Mouse (Mus musculus) neural tube, embryonic 14.5 days (tissue): ENCODE results near the gene Zbtb40. TPM values are rescaled to one million over a fixed set of nuclear protein-coding genes. Genes with fewer than 3 reads are reported as not detected.

Source experiments
- ATAC-seq: fragments of 200-750 bp; cut with Nextera tagmentation; 2 replicates; pipeline ENCODE4 v1.8.0; 2017; ENCODE audit warnings: low read depth, mild to moderate bottlenecking, moderate TSS enrichment, moderate library complexity
- H3K27ac ChIP-seq: fragments of 300-500 bp; sonication (generic); 2 replicates; pipeline ENCODE4 v1.5.1; 2014; ENCODE audit warnings: low read depth, mild to moderate bottlenecking, control low read depth, low read length, moderate library complexity, mixed read lengths
- H3K27me3 ChIP-seq: fragments of 300-500 bp; sonication (generic); 2 replicates; pipeline ENCODE4 v1.6.1; 2014; ENCODE audit warnings: low read length; ENCODE audit not compliant: control insufficient read depth, insufficient read depth
- H3K36me3 ChIP-seq: fragments of 300-500 bp; sonication (generic); 2 replicates; pipeline ENCODE4 v1.6.1; 2014; ENCODE audit warnings: low read length, mixed read lengths; ENCODE audit not compliant: control insufficient read depth, insufficient read depth
- H3K4me1 ChIP-seq: fragments of 300-500 bp; sonication (generic); 2 replicates; pipeline ENCODE4 v1.6.1; 2014; ENCODE audit warnings: low read length; ENCODE audit not compliant: control insufficient read depth, insufficient read depth
- H3K4me2 ChIP-seq: fragments of 300-500 bp; sonication (generic); 2 replicates; pipeline ENCODE4 v1.6.1; 2014; ENCODE audit warnings: mild to moderate bottlenecking, low read depth, low read length, control low read depth
- H3K4me3 ChIP-seq: fragments of 300-500 bp; sonication (generic); 2 replicates; pipeline ENCODE4 v1.5.1; 2014; ENCODE audit warnings: low read depth, low read length, control low read depth, mixed read lengths
- H3K9ac ChIP-seq: fragments of 300-500 bp; sonication (generic); replicated peaks from 2 replicates; pipeline ENCODE4 v1.6.1; 2014; ENCODE audit warnings: low read depth, mild to moderate bottlenecking, control low read depth, low read length, mixed read lengths
- H3K9me3 ChIP-seq: fragments of 300-500 bp; sonication (generic); 2 replicates; pipeline ENCODE4 v1.6.1; 2016; ENCODE audit warnings: low read length; ENCODE audit not compliant: control insufficient read depth
- WGBS: fragments of 180-500 bp; shearing (Covaris S2); extraction: QIAGEN DNeasy Blood & Tissue Kit; methylation state at CpG from one replicate; pipeline ENCODE4 v1.1.7; 2014; 5-methylcytosine and 5-hydroxymethylcytosine counted together
- polyA plus RNA-seq: library from polyadenylated mRNA; unstranded; fragments of >200 nt; fragmentation: Nextera tagmentation; extraction: Ambion mirVana; gene quantifications from 2 replicates; pipeline ENCODE4 v1.2.1, GENCODE M21; 2014

The Zbtb40 gene
- polyA plus RNA-seq, 1 experiment from 2014 or later: 4.7 TPM

GRCm38 (mm10) chr4:136970939-136971338, 77.7 kb downstream of the Zbtb40 start:
- 2% methylated on average over 6 of the region's 6 CpGs for WGBS

GRCm38 (mm10) chr4:136969503-136970276, 78.9 kb downstream of the Zbtb40 start:
- 44% methylated on average over 15 of the region's 16 CpGs for WGBS
- no peaks in the 10 kb centered on the region for H3K9me3 ChIP-seq
- peaks cover 14% of the 10 kb centered on the region; the same call in 1 of the 2 replicates for H3K4me1 ChIP-seq
- no peak overlapping the region for H3K27ac ChIP-seq
- no peak for ATAC-seq
- no peak overlapping the region for H3K4me2 ChIP-seq
- H3K9ac ChIP-seq: no peak overlapping the region
- H3K36me3 ChIP-seq: no peaks in the 10 kb centered on the region
- H3K27me3 ChIP-seq: peaks cover 5% of the 10 kb centered on the region; the same call in 1 of the 2 replicates
- no peak overlapping the region for H3K4me3 ChIP-seq

More at GRCm38 (mm10) chr4:136970939-136971338, 77.7 kb downstream of the Zbtb40 start:
- H3K36me3 ChIP-seq: no peaks in the 10 kb centered on the region
- H3K9ac ChIP-seq: no peak overlapping the region
- ATAC-seq: no peak
- H3K4me3 ChIP-seq: no peak overlapping the region
- no peak overlapping the region for H3K4me2 ChIP-seq
- no peaks in the 10 kb centered on the region for H3K9me3 ChIP-seq
- 0 out of 2 replicates have a peak, but pooled peaks cover 8% of the 10 kb centered on the region for H3K4me1 ChIP-seq
- H3K27ac ChIP-seq: no peak overlapping the region
- H3K27me3 ChIP-seq: peaks cover 5% of the 10 kb centered on the region; the same call in 1 of the 2 replicates

GRCm38 (mm10) chr4:136969096-136969495, 79.5 kb downstream of the Zbtb40 start:
- no peak overlapping the region for H3K27ac ChIP-seq
- no peak overlapping the region for H3K4me3 ChIP-seq
- peaks cover 5% of the 10 kb centered on the region; the same call in 1 of the 2 replicates for H3K27me3 ChIP-seq
- no peak overlapping the region for H3K4me2 ChIP-seq
- H3K36me3 ChIP-seq: no peaks in the 10 kb centered on the region
- peaks cover 14% of the 10 kb centered on the region; the same call in 1 of the 2 replicates for H3K4me1 ChIP-seq
- no peaks in the 10 kb centered on the region for H3K9me3 ChIP-seq
- no peak for ATAC-seq
- WGBS: 60% methylated on average over 8 of the region's 8 CpGs
- H3K9ac ChIP-seq: no peak overlapping the region

GRCm38 (mm10) chr4:136967511-136967910, 81.1 kb downstream of the Zbtb40 start:
- Histone ChIP-seq H3K4me2 (no peak overlapping the region), H3K4me3 (no peak overlapping the region), H3K4me1 (peaks cover 14% of the 10 kb centered on the region; the same call in 1 of the 2 replicates), H3K27ac (no peak overlapping the region), H3K36me3 (no peaks in the 10 kb centered on the region), H3K9ac (no peak overlapping the region), H3K27me3 (peaks cover 4% of the 10 kb centered on the region; the same call in 1 of the 2 replicates), H3K9me3 (no peaks in the 10 kb centered on the region)
- no peak for ATAC-seq
- 18% methylated on average over 9 of the region's 9 CpGs for WGBS

- WGBS: 33% methylated on average over 16 of the region's 16 CpGs
- Histone ChIP-seq H3K27me3 (peaks cover 3% of the 10 kb centered on the region; the same call in 1 of the 2 replicates), H3K4me2 (no peak overlapping the region), H3K4me1 (peaks cover 14% of the 10 kb centered on the region; the same call in 1 of the 2 replicates), H3K36me3 (no peaks in the 10 kb centered on the region), H3K9me3 (no peaks in the 10 kb centered on the region), H3K4me3 (no peak overlapping the region), H3K27ac (no peak overlapping the region), H3K9ac (no peak overlapping the region)
- ATAC-seq: no peak
These were observed 81.9 kb downstream of the Zbtb40 start for GRCm38 (mm10) chr4:136966493-136967390.

GRCm38 (mm10) chr4:136964990-136965421, 83.6 kb downstream of the Zbtb40 start:
- Histone ChIP-seq H3K4me3 (no peak overlapping the region), H3K36me3 (no peaks in the 10 kb centered on the region), H3K4me2 (no peak overlapping the region), H3K4me1 (peaks cover 14% of the 10 kb centered on the region; the same call in 1 of the 2 replicates), H3K9ac (no peak overlapping the region), H3K9me3 (no peaks in the 10 kb centered on the region), H3K27ac (no peak overlapping the region), H3K27me3 (peaks cover 3% of the 10 kb centered on the region; the same call in 1 of the 2 replicates)
- WGBS: 11% methylated on average over 15 of the region's 15 CpGs
- ATAC-seq: peak; percentile 26; the same call in 1 of the 2 replicates

GRCm38 (mm10) chr4:136962447-136962846, 86.2 kb downstream of the Zbtb40 start:
- H3K9me3 ChIP-seq: no peaks in the 10 kb centered on the region
- peaks cover 4% of the 10 kb centered on the region; the same call in 1 of the 2 replicates for H3K27me3 ChIP-seq
- ATAC-seq: no peak
- WGBS: 55% methylated on average over 4 of the region's 4 CpGs
- peaks cover 14% of the 10 kb centered on the region; the same call in 1 of the 2 replicates for H3K4me1 ChIP-seq
- H3K4me2 ChIP-seq: no peak overlapping the region
- no peak overlapping the region for H3K9ac ChIP-seq
- no peaks in the 10 kb centered on the region for H3K36me3 ChIP-seq
- no peak overlapping the region for H3K27ac ChIP-seq
- no peak overlapping the region for H3K4me3 ChIP-seq

GRCm38 (mm10) chr4:136961642-136962285, 86.8 kb downstream of the Zbtb40 start:
- H3K4me2 ChIP-seq: no peak overlapping the region
- peaks cover 7% of the 10 kb centered on the region; the same call in 1 of the 2 replicates for H3K27me3 ChIP-seq
- no peak overlapping the region for H3K4me3 ChIP-seq
- 28% methylated on average over 4 of the region's 4 CpGs for WGBS
- peaks cover 13% of the 10 kb centered on the region; the same call in 1 of the 2 replicates for H3K4me1 ChIP-seq
- no peaks in the 10 kb centered on the region for H3K9me3 ChIP-seq
- no peak overlapping the region for H3K27ac ChIP-seq
- H3K36me3 ChIP-seq: no peaks in the 10 kb centered on the region
- ATAC-seq: no peak
- no peak overlapping the region for H3K9ac ChIP-seq
